Mouse (Mus musculus) c-Kit-positive CD71-positive TER-119-positive erythroid progenitor cells, embryonic 14.5 days (primary cell): ENCODE measurements around the gene Rxylt1.

ENCODE experiments used
- DNase-seq: peaks from one replicate; pipeline ENCODE4 v3.0.0-alpha.2; 2013; ENCODE audit warnings: low spot score

Gene Rxylt1

GRCm38 (mm10) chr10:122096980-122097844 is at the start of gene Rxylt1:
TSS of gene Rxylt1 (minus strand) at chr10:122097371.
- DNase-seq: peak; percentile 96

- no peak for DNase-seq
Measured at GRCm38 (mm10) chr10:122121290-122121970, 24.3 kb upstream of the Rxylt1 start.

GRCm38 (mm10) chr10:122120500-122121289 is 23.5 kb upstream of the Rxylt1 start:
- DNase-seq: no peak

GRCm38 (mm10) chr10:122119451-122119850 is 22.3 kb upstream of the Rxylt1 start:
- no peak for DNase-seq

- no peak for DNase-seq
Measured at GRCm38 (mm10) chr10:122116636-122117035, 19.5 kb upstream of the Rxylt1 start.

GRCm38 (mm10) chr10:122106633-122107028 is 9.5 kb upstream of the Rxylt1 start:
- no peak for DNase-seq

- no peak for DNase-seq
Measured at GRCm38 (mm10) chr10:122105889-122106632, 8.9 kb upstream of the Rxylt1 start.

- DNase-seq: peak; percentile 25
Measured at GRCm38 (mm10) chr10:122105407-122105806, 8.2 kb upstream of the Rxylt1 start.

- no peak for DNase-seq
Measured at GRCm38 (mm10) chr10:122102675-122103074, 5.5 kb upstream of the Rxylt1 start.

- DNase-seq: peak; percentile 7
Measured at GRCm38 (mm10) chr10:122096462-122096979, 650 bp downstream of the Rxylt1 start.

GRCm38 (mm10) chr10:122090472-122090871 is 6.7 kb downstream of the Rxylt1 start:
- DNase-seq: no peak

GRCm38 (mm10) chr10:122081352-122081751 is 15.8 kb downstream of the Rxylt1 start:
- no peak for DNase-seq

- DNase-seq: no peak
Measured at GRCm38 (mm10) chr10:122069153-122069552, 28.0 kb downstream of the Rxylt1 start.

GRCm38 (mm10) chr10:122055826-122056225 is 41.3 kb downstream of the Rxylt1 start:
- no peak for DNase-seq

GRCm38 (mm10) chr10:122054535-122054934 is 42.6 kb downstream of the Rxylt1 start:
- DNase-seq: peak; percentile 42

GRCm38 (mm10) chr10:122051831-122052230 is 45.3 kb downstream of the Rxylt1 start:
- peak; percentile 76 for DNase-seq

GRCm38 (mm10) chr10:122047727-122048365 is 49.3 kb downstream of the Rxylt1 start:
- peak; percentile 18 for DNase-seq

GRCm38 (mm10) chr10:122046904-122047726 is 50.1 kb downstream of the Rxylt1 start, which contains the start of gene Srgap1:
TSS of gene Srgap1 (minus strand) at chr10:122047315.
- no peak for DNase-seq

- DNase-seq: no peak
Measured at GRCm38 (mm10) chr10:122046511-122046903, 50.7 kb downstream of the Rxylt1 start.

- DNase-seq: no peak
Measured at GRCm38 (mm10) chr10:122045946-122046345, 51.2 kb downstream of the Rxylt1 start.
